Mouse (Mus musculus): Measurements from ENCODE around the gene Tsn. TPM values are rescaled to one million over a fixed set of nuclear protein-coding genes. Genes with fewer than 3 reads are reported as not detected.

Tsn gene
- 44.7 and 57.4 TPM in 2 replicates for total RNA-seq (2023)

GRCm38 (mm10) chr1:118311622-118312326, at the start of gene Tsn:
TSS of gene Tsn (minus strand) at chr1:118311739.

DNA sequence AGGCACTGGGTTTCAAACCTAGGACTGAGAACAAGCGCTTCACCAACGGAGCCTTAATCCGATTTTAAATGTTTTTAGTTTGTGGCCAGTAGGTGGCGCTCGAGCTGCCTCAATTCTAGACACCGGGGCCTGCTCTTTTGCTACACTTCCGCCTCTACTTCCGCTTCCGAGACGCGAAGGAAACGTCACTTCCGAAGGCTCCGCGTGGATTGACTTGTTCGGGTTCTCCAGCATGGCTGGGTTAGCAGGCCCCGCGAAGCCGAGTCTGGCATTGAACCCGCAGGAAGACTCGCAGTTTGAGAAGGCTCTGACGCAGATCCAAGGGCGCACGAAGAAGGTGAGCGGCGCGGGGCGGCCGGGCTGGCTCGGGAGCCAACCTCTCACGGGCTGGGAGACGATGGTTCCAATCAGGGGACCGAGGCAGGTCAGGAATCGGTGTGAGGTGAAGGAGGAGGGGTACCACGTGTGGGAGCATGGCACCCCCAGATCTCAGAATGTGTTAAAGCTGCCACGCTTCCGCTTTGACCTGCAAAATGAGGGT, 10.2 kb upstream of the Tsn start, which contains the start of gene Nifk:
TSS of gene Nifk (plus strand) at position 179 of the 541 bp plus-strand sequence.

Other genes with a start within 250 kb of the Tsn start
- gene Gm29106, start 135.2 kb downstream of the Tsn start, total RNA-seq (2023): not detected in 2 replicates
- 15.0 and 18.2 TPM in 2 replicates for gene Nifk, start 10.1 kb upstream of the Tsn start, total RNA-seq (2023)
- gene Clasp1, start 77.3 kb upstream of the Tsn start, total RNA-seq (2023): 104 and 172 TPM in 2 replicates